Mouse (Mus musculus): Measurements from ENCODE around the gene Hadhb. TPM values are rescaled to one million over a fixed set of nuclear protein-coding genes. Genes with fewer than 3 reads are reported as not detected.
A peak's percentile ranks its signal among the peaks of the same experiment; 100 is the strongest.

Hadhb gene
- polyA plus RNA-seq, 1 experiment from 2014 or later, result 111 TPM

DNA sequence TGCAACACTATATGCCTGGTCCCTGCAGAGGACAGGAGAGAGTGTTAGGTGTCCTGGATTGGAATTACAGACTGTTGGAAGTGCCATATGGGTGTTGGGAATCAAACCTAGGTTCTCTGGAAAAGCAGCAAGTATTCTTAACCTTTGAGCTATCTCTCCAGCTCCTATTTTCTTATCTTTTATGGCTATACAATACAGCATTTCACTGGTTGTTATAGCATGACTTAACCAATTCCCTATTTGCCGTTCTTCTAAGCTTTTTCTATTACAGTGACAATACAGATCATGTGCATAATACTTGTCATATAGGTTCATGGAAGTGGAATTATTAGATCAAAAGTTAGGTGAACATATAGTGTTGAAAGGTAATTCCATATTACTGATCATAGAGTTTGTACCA lies 6.8 kb downstream of the Hadhb start:
- Histone ChIP-seq H3K4me1 (0 out of 2 replicates have a peak, but pooled peaks cover 2% of the 10 kb centered on the region), H3K4me3 (no peak overlapping the region), H3K9me3 (no peaks in the 10 kb centered on the region), H3K27me3 (ENCODE audit: poor library complexity, severe bottlenecking) (no peaks in the 10 kb centered on the region), H3K36me3 (replicated peaks) (peaks cover 19% of the 10 kb centered on the region), H3K27ac (no peak overlapping the region)
- 98% methylated on average over 1 of the region's 1 CpGs for WGBS
- no peak for DNase-seq (ENCODE audit: extremely low spot score, low spot score)

DNA sequence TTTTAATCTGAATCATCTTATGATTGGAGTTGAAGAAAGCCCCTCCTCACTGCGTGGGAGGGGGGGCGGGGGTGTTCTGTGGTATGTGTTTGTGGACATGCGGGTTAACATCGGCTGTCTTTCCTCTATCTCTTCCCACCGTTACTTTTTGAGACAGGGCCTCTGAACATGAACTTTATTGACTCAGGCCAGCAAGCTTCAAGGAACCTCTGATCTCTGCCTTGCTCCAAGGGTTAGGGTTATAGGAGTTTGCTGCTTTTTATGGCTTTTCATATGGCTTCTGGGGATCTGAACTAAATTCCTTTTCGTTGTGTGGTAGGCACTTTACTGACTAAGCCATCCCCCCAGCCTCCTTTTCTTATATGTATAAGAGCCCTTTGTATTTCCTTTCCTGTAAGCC lies 7.3 kb downstream of the Hadhb start:
- 88% methylated on average over 6 of the region's 6 CpGs for WGBS
- Histone ChIP-seq H3K4me3 (no peak overlapping the region), H3K36me3 (replicated peaks) (peaks cover 20% of the 10 kb centered on the region), H3K27me3 (ENCODE audit: poor library complexity, severe bottlenecking) (no peaks in the 10 kb centered on the region), H3K4me1 (no peaks in the 10 kb centered on the region), H3K27ac (no peak overlapping the region), H3K9me3 (no peaks in the 10 kb centered on the region)
- DNase-seq (ENCODE audit: extremely low spot score, low spot score), result no peak

DNA sequence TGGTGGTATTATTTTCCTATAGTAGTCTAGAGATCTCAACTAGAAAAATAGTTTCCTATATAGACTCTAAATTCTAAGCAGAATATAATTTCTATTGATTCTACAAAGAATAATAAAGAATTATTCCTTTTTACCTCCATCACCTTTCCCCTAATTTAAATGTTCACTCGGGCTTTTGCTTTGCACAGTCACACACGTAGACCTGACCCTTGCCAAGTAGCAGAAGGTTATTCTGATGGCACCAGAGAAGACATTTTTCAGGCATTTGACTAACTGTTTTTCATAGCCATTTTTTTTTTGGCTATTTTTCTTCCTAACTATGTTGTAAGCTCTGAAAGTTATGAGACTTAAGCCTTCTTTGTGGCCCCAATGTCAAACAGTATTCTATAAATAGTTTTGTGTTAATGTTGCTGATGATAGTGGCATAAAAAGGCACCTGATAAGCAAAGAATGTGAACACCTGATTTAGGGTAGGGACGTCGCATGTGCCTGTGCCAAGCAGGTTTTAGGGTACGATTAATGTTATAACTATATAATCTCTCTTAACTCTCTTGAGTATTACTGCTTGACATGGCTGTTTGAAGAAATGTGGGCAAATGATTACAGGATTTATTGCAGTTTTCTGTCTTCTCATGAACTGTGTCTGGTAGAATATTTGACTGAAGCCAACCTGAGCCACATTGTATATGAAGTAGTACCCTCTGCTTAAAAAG lies 10.3 kb downstream of the Hadhb start:
- Histone ChIP-seq H3K36me3 (replicated peaks) (peaks cover 44% of the 10 kb centered on the region), H3K27me3 (ENCODE audit: poor library complexity, severe bottlenecking) (no peaks in the 10 kb centered on the region), H3K4me1 (no peaks in the 10 kb centered on the region), H3K4me3 (no peak overlapping the region), H3K27ac (no peak overlapping the region), H3K9me3 (no peaks in the 10 kb centered on the region)
- DNase-seq (ENCODE audit: extremely low spot score, low spot score), result no peak
- WGBS, result 92% methylated on average over 5 of the region's 5 CpGs

DNA sequence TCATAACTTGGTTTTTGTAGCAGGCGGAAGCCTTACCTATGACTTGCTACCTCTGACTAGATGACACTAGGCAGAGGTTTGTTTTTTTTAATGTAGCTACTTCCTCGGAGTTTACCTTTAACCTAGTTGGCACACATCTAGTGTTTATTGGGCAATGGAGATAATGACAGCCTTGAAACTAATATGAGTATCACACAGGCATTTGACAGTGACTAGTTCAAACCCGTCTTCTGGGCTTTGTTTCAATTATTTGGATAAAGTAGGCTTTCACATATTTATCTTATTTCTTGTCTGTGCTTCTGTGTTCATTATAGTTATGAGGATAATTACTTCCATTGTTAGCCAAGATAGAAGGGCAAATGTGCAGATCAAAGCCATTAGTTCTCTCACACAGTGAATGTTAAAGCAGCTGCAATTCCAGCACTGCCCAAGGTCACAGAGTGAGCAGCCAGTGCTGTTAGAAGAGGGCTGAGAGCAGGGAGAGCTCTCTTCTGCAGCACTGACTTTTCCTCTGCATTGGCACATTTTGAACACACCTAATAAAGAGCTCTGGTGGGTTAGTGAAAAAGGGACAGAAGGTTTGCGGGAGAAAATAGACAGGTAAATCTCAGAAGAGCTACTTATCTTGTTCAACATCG lies 15.4 kb downstream of the Hadhb start:
- 90% methylated on average over 5 of the region's 5 CpGs for WGBS
- H3K4me3 ChIP-seq, result no peak overlapping the region
- no peaks in the 10 kb centered on the region for H3K27me3 ChIP-seq (ENCODE audit: poor library complexity, severe bottlenecking)
- no peak overlapping the region for H3K27ac ChIP-seq
- peaks cover 79% of the 10 kb centered on the region for H3K36me3 ChIP-seq (replicated peaks)
- DNase-seq (ENCODE audit: extremely low spot score, low spot score), result no peak
- no peaks in the 10 kb centered on the region for H3K9me3 ChIP-seq
- peaks cover 20% of the 10 kb centered on the region for H3K4me1 ChIP-seq

DNA sequence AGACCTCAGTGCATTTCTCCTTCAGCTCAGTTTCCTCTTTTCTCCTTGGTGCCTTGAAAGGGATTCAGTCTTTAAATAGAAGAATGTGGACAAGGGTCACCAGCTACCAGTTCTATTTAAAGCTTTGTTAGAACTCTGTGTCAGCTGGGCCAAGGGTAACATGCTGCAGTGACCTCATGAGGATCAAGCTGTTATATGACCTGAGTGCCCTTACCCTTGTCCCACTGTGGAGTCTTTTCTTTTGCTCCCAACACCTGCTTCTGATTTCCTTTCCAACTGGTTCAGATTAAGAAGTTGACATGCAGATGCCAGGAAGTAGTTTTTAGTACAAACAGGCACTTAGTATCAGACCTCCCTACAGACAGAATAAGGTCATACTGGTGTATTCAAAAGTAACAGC lies 17.1 kb downstream of the Hadhb start:
- no peak overlapping the region for H3K27ac ChIP-seq
- H3K27me3 ChIP-seq (ENCODE audit: poor library complexity, severe bottlenecking), result no peaks in the 10 kb centered on the region
- no peak overlapping the region for H3K4me3 ChIP-seq
- DNase-seq (ENCODE audit: extremely low spot score, low spot score), result peak; percentile 24
- H3K9me3 ChIP-seq, result no peaks in the 10 kb centered on the region
- peaks cover 84% of the 10 kb centered on the region for H3K36me3 ChIP-seq (replicated peaks)
- H3K4me1 ChIP-seq, result peaks cover 29% of the 10 kb centered on the region

DNA sequence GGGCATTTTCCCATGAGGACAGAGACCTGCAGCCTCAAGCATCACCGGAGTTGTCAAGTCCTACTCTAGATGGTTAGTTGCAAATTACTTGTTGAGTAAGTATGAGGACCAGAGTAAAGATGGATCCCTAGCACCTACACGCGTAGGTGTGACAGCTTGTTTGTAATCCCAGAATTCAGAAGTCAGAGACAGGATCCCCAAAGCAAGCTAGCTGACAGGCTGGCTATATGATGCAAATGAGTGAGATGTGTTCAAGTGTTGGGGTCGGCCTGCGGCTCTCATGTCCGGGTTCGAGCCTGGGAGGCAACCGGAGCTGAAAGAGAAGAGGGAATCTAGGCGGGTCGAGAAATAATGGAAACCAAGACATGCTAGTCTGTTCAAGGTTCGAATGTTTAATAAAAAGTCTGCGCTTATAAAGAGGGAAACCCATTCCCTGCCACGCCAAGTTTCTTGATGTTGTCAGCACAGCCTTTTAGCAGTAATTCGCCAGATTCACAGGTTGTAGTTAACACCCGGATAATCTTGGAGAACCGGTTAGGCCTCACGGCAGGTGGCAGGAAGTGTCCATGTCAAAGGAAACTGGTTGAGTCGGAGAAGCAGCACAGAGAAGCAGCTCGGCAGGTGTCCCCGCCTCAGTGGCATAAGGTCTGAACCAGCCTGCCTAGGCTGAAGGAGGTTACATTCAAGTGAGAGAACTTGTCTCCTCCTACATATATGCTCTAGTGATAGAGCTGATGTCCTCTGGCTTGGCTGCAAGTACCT lies 18.1 kb downstream of the Hadhb start:
- Histone ChIP-seq H3K4me1 (peaks cover 29% of the 10 kb centered on the region), H3K36me3 (replicated peaks) (peaks cover 87% of the 10 kb centered on the region), H3K4me3 (no peak overlapping the region), H3K9me3 (no peaks in the 10 kb centered on the region), H3K27ac (no peak overlapping the region), H3K27me3 (ENCODE audit: poor library complexity, severe bottlenecking) (no peaks in the 10 kb centered on the region)
- 40% methylated on average over 20 of the region's 20 CpGs for WGBS
- DNase-seq (ENCODE audit: extremely low spot score, low spot score), result no peak

DNA sequence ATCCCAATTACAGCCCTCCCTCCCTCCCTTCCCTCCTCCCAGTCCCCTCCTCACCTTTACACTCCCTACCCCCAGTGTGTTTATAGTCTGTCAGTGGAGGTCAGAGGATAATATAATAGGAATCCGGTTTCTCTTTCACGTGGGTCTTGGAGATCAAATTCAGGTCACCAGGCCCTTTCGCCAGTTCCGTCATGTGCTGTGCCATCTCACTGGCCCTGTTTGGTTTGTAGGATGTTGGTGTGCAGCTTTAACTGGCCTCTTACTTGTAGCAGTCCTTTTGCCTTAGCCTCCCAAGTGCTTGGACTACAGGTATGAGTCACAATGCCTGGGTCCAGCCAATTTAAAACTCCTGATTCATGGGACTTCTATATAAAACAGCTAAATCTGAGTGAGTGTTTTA lies 20.8 kb downstream of the Hadhb start:
- Histone ChIP-seq H3K27ac (no peak overlapping the region), H3K27me3 (ENCODE audit: poor library complexity, severe bottlenecking) (no peaks in the 10 kb centered on the region), H3K4me3 (no peak overlapping the region), H3K4me1 (peaks cover 29% of the 10 kb centered on the region), H3K9me3 (no peaks in the 10 kb centered on the region), H3K36me3 (replicated peaks) (peaks cover 87% of the 10 kb centered on the region)
- whole genome bisulfite sequencing, result 48% methylated on average over 4 of the region's 4 CpGs
- DNase-seq (ENCODE audit: extremely low spot score, low spot score), result no peak

DNA sequence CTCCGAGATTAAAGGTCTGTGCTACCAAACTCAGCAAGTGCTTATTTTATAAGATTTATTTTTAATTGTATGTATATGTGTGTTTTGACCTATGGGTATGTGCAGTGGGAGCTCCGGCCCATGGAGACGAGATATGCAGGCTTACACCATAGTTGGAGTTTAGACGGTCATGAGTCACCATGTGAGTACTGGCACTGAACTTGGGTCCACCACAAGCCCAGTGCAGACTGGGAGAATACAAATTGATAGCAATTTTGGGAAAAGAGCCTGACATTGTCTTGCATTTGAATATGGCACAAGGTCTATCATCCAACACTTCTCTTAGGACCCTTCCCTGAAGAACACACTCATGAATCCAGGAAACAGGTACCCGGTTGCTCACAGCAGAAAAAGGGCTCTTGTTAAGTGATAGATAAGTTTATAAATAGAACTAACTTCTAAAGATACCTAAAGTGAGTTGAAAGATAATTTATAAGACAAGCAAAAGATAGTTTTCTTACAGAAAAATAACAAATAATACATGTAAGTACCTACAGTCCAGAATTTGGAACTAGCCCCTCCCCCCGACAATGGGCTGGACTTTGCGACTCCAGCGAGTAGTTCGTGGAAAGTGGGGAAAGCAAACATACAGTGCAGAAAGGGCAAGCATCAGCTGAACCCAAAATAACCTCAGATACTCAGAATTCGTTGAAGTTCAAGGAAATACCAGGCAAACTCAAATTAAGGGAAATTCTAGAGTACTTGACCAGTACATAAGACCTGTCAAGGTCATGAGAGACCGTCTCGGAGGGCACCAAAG lies 32.8 kb downstream of the Hadhb start:
- Histone ChIP-seq H3K4me1 (no peaks in the 10 kb centered on the region), H3K27ac (no peak overlapping the region), H3K4me3 (no peak overlapping the region), H3K36me3 (replicated peaks) (peaks cover 48% of the 10 kb centered on the region), H3K9me3 (no peaks in the 10 kb centered on the region), H3K27me3 (ENCODE audit: poor library complexity, severe bottlenecking) (no peaks in the 10 kb centered on the region)
- no peak for DNase-seq (ENCODE audit: extremely low spot score, low spot score)
- 95% methylated on average over 12 of the region's 12 CpGs for WGBS

DNA sequence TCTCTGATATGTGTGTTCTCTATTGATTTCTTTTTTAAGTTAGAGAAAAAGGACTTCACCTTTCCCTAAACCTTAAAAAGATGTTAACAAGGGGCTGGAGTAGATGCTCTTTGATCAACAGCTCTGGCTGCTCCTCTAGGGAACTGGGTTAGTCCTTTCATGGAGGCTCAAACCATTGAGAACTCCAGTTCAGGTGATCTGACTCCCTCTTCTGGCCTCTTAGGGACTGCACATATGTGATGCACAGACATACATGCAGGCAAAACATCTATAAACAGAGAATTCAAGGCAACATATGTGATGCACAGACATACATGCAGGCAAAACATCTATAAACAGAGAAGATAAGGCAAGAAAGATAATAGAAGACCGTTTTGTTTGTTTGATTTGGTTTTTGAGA lies 37.4 kb downstream of the Hadhb start:
- 84% methylated on average over 1 of the region's 1 CpGs for WGBS
- no peak for DNase-seq (ENCODE audit: extremely low spot score, low spot score)
- H3K9me3 ChIP-seq, result no peaks in the 10 kb centered on the region
- H3K27me3 ChIP-seq (ENCODE audit: poor library complexity, severe bottlenecking), result no peaks in the 10 kb centered on the region
- H3K4me1 ChIP-seq, result no peaks in the 10 kb centered on the region
- no peak overlapping the region for H3K27ac ChIP-seq
- H3K4me3 ChIP-seq, result no peak overlapping the region
- H3K36me3 ChIP-seq (replicated peaks), result peaks cover 14% of the 10 kb centered on the region

DNA sequence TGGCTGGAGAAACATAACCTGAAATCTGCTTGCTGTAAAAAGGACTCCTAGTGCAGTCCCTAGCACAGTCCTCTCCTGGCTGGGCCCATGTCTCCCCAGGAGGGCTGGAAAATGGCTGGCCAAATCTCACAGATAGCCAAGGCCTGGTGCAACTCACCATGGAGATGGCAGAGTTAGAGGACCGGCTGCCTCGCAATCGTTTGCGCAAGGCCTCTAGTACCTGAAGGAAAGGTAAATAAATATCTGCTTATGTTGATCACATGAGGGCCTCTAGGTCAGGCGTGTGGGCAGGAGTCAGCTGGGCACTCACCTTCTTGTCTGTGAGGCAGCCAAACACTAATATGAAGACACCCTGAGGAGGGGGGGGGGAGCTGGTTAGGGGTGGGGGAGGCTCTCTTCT lies 40.3 kb downstream of the Hadhb start:
- Histone ChIP-seq H3K4me3 (no peak overlapping the region), H3K27me3 (ENCODE audit: poor library complexity, severe bottlenecking) (no peaks in the 10 kb centered on the region), H3K9me3 (no peaks in the 10 kb centered on the region), H3K36me3 (replicated peaks) (no peaks in the 10 kb centered on the region), H3K27ac (no peak overlapping the region), H3K4me1 (no peaks in the 10 kb centered on the region)
- 88% methylated on average over 5 of the region's 5 CpGs for whole genome bisulfite sequencing
- DNase-seq (ENCODE audit: extremely low spot score, low spot score), result no peak

DNA sequence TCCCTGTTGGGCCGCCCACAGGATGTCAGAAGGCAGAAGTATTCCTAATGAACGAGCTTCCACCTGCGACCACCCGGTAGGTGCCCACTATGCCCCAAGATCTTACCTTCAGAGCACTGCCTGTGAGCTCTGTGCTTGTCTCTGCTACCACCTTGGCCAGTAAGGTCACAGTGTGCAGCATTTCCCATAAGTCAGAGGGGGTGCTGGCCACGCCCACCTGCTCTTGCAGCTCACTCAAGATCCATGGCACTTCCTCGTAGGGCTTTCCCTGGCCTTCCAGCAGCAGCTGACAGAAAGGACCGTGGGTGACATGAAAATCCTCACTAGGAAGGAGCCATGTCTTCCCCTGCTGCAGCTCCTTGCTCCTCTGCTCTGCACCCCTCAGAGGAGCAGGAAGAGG lies 43.2 kb downstream of the Hadhb start:
- H3K27ac ChIP-seq, result no peak overlapping the region
- no peaks in the 10 kb centered on the region for H3K9me3 ChIP-seq
- 80% methylated on average over 7 of the region's 7 CpGs for WGBS

DNA sequence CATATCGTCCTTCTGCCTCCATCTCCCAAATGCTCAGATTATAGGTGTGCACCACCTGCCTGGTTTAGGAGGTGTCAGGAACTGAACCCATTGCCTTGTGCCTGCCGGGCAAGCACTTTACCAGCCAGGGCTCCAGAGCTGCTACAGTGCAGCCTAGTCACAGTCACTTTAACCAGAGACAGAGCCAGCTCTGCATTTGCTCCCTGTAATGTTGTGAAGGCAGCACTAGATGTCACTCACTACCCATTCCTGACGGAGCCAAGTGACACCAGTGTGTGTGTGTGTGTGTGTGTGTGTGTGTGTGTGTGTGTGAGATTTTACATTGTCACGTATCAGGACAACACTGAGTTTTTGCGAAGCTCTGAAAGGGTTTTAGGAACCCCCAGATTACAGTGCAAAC lies 46.5 kb downstream of the Hadhb start:
- WGBS, result 59% methylated on average over 5 of the region's 5 CpGs
- Histone ChIP-seq H3K9me3 (no peaks in the 10 kb centered on the region), H3K36me3 (replicated peaks) (no peaks in the 10 kb centered on the region), H3K27me3 (ENCODE audit: poor library complexity, severe bottlenecking) (no peaks in the 10 kb centered on the region), H3K4me3 (no peak overlapping the region), H3K4me1 (0 out of 2 replicates have a peak, but pooled peaks cover 2% of the 10 kb centered on the region), H3K27ac (no peak overlapping the region)
- DNase-seq (ENCODE audit: extremely low spot score, low spot score), result no peak

More for the DNA sequence above, 43.2 kb downstream of the Hadhb start:
- Histone ChIP-seq H3K36me3 (replicated peaks) (no peaks in the 10 kb centered on the region), H3K27me3 (ENCODE audit: poor library complexity, severe bottlenecking) (no peaks in the 10 kb centered on the region), H3K4me1 (no peaks in the 10 kb centered on the region), H3K4me3 (no peak overlapping the region)
- no peak for DNase-seq (ENCODE audit: extremely low spot score, low spot score)

Data from forebrain, embryonic 10.5 days (tissue).